Mouse (Mus musculus): ENCODE results near the gene Lrch1. TPM values are rescaled to one million over a fixed set of nuclear protein-coding genes. Genes with fewer than 3 reads are reported as not detected.

Lrch1 gene
- polyA plus RNA-seq, 1 experiment = 9.9 TPM

DNA sequence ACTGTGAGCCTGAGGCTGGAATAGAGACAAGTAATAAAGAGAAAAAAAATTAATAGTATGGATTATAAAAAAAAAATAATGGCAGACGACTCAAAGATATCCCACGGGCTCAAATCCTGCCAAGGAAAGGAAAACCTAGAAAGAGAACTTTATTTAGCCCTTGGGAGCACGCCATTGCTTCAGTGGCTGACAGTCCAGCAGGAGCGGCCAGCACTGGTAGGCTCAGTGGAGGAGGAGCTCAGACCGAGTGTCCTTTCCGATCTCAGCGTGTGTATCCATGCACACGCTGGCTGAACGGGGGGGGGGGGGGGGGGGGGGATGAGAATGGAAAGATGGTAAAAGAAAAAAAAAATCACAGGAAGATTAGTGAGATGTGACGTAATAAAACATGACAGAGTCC is 68.2 kb downstream of the Lrch1 start:
- no peaks in the 10 kb centered on the region for H3K36me3 ChIP-seq (ENCODE audit: control insufficient read depth, insufficient read depth)
- peaks cover 47% of the 10 kb centered on the region for H3K79me2 ChIP-seq (ENCODE audit: control insufficient read depth, insufficient read depth)
- H3K27me3 ChIP-seq (ENCODE audit: control insufficient read depth, insufficient read depth, insufficient read length) = no peaks in the 10 kb centered on the region
- no peak overlapping the region for H3K4me2 ChIP-seq (ENCODE audit: low read depth)
- no peak overlapping the region for H3K4me3 ChIP-seq
- no peak for TF ChIP-seq E2F4 (IDR thresholded peaks at IDR 0.05; ENCODE audit: insufficient read depth)
- TF ChIP-seq CEBPB (IDR thresholded peaks at IDR 0.05; ENCODE audit: insufficient read depth, poor library complexity, severe bottlenecking) = no peak
- no peak for TF ChIP-seq POLR2AphosphoS2 (IDR thresholded peaks at IDR 0.05; ENCODE audit: insufficient read length, low read depth)
- no peak for TF ChIP-seq SRF (IDR thresholded peaks at IDR 0.05; ENCODE audit: control insufficient read depth, insufficient read length, low read depth)
- TF ChIP-seq MYOD1 (IDR thresholded peaks at IDR 0.05; ENCODE audit: control insufficient read depth in 1 of 3, insufficient read length in 2 of 3, low read depth in 2 of 3) = no peak
- no peak for TF ChIP-seq REST (IDR thresholded peaks at IDR 0.05; ENCODE audit: insufficient read depth, insufficient read length)
- no peak for TF ChIP-seq USF1 (IDR thresholded peaks at IDR 0.05; ENCODE audit: low read depth)
- no peak for TF ChIP-seq POLR2A (IDR thresholded peaks at IDR 0.05; ENCODE audit: insufficient read length, low read depth)
- no peak for TF ChIP-seq MYOG (IDR thresholded peaks at IDR 0.05; ENCODE audit: control insufficient read depth in 1 of 3, insufficient read depth in 1 of 3, insufficient read length in 2 of 3, low read depth in 2 of 3)
- TF ChIP-seq TCF3 (IDR thresholded peaks at IDR 0.05; ENCODE audit: insufficient read length, low read depth) = no peak
- TF ChIP-seq TCF12 (IDR thresholded peaks at IDR 0.05; ENCODE audit: insufficient read depth, poor library complexity, severe bottlenecking) = no peak
- no peak for TF ChIP-seq MAX (IDR thresholded peaks at IDR 0.05; ENCODE audit: low read depth)
- no peak overlapping the region for H3ac ChIP-seq (ENCODE audit: control insufficient read depth, insufficient read length)

DNA sequence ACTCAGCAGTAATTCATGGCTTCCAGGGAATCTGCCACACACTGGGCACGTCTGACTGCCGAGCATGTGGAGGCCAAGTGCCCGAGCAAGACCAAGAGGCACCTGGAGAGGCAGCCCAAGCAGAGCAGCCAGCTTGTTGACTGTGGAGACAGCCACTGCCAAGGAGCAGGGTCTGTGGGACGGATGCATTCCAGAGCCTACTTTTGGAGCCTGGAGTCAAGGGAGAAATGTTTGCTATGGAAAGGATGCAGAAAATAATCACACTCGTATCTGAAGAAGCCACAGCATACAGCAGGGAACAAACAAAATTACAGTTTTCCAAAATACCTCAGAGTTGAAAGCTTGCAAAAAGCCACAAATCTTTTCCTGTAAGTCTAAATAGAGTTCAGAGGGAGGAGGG is 70.4 kb downstream of the Lrch1 start:
- no peak overlapping the region for H3ac ChIP-seq (ENCODE audit: control insufficient read depth, insufficient read length)
- TF ChIP-seq CEBPB (IDR thresholded peaks at IDR 0.05; ENCODE audit: insufficient read depth, poor library complexity, severe bottlenecking) = no peak
- peak in 1 of 3 experiments; percentile 75 for TF ChIP-seq MYOG (IDR thresholded peaks at IDR 0.05; ENCODE audit: control insufficient read depth in 1 of 3, insufficient read depth in 1 of 3, insufficient read length in 2 of 3, low read depth in 2 of 3)
- no peak for TF ChIP-seq TCF3 (IDR thresholded peaks at IDR 0.05; ENCODE audit: insufficient read length, low read depth)
- no peak for TF ChIP-seq POLR2A (IDR thresholded peaks at IDR 0.05; ENCODE audit: insufficient read length, low read depth)
- no peak for TF ChIP-seq POLR2AphosphoS2 (IDR thresholded peaks at IDR 0.05; ENCODE audit: insufficient read length, low read depth)
- no peak for TF ChIP-seq E2F4 (IDR thresholded peaks at IDR 0.05; ENCODE audit: insufficient read depth)
- TF ChIP-seq REST (IDR thresholded peaks at IDR 0.05; ENCODE audit: insufficient read depth, insufficient read length) = no peak
- peak in 1 of 3 experiments; percentile 19 for TF ChIP-seq MYOD1 (IDR thresholded peaks at IDR 0.05; ENCODE audit: control insufficient read depth in 1 of 3, insufficient read length in 2 of 3, low read depth in 2 of 3)
- peak overlapping the region; percentile 56 for H3K4me2 ChIP-seq (ENCODE audit: low read depth)
- no peak overlapping the region for H3K4me3 ChIP-seq
- H3K36me3 ChIP-seq (ENCODE audit: control insufficient read depth, insufficient read depth) = no peaks in the 10 kb centered on the region
- H3K79me2 ChIP-seq (ENCODE audit: control insufficient read depth, insufficient read depth) = peaks cover 58% of the 10 kb centered on the region
- no peaks in the 10 kb centered on the region for H3K27me3 ChIP-seq (ENCODE audit: control insufficient read depth, insufficient read depth, insufficient read length)

DNA sequence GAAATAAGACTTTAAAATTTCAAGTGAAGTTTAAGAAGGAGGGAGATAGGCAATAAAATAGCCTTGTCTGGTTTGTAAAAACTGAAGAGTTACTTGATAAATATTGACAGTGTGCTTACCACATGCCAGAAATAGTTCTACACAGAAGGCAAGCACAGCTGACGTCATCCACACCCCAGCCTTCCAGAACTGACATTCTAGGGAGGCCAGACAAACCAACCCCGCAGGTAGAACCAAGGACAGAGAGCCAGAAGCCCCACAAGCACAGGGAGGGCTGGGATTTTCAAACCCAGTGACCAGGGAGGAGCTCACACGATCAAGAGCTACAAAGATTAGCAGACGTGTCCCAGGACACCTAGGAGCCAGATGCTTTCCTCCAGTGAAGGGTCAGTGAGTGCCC is 76.5 kb downstream of the Lrch1 start:
- Histone ChIP-seq H3K4me2 (ENCODE audit: low read depth) (no peak overlapping the region), H3K79me2 (ENCODE audit: control insufficient read depth, insufficient read depth) (peaks cover 61% of the 10 kb centered on the region), H3K36me3 (ENCODE audit: control insufficient read depth, insufficient read depth) (no peaks in the 10 kb centered on the region), H3ac (ENCODE audit: control insufficient read depth, insufficient read length) (no peak overlapping the region), H3K4me3 (no peak overlapping the region), H3K27me3 (ENCODE audit: control insufficient read depth, insufficient read depth, insufficient read length) (no peaks in the 10 kb centered on the region)
- TF ChIP-seq CEBPB (IDR thresholded peaks at IDR 0.05; ENCODE audit: insufficient read depth, poor library complexity, severe bottlenecking) (no peak), MYOD1 (IDR thresholded peaks at IDR 0.05; ENCODE audit: control insufficient read depth in 1 of 3, insufficient read length in 2 of 3, low read depth in 2 of 3) (peak in 1 of 3 experiments; percentile 30), E2F4 (IDR thresholded peaks at IDR 0.05; ENCODE audit: insufficient read depth) (no peak), POLR2AphosphoS2 (IDR thresholded peaks at IDR 0.05; ENCODE audit: insufficient read length, low read depth) (no peak)

DNA sequence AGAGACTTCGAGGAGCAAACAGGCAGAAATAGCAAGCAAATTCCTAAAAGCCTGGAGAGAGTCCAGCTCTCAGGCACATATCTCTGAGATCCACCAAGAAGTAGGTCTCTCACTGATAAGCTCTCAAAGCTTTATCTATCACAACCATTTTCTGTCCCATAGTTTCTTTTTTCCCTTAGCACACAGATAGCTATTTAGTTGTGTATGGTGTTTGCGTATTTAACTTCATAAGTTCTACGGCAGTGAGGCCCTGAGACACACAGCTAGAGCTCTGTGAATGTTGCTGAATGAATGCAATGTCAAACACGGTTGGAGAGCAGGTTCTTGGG is 78.8 kb downstream of the Lrch1 start:
- Histone ChIP-seq H3K79me2 (ENCODE audit: control insufficient read depth, insufficient read depth) (peaks cover 45% of the 10 kb centered on the region), H3K4me2 (ENCODE audit: low read depth) (peak overlapping the region; percentile 45), H3K36me3 (ENCODE audit: control insufficient read depth, insufficient read depth) (no peaks in the 10 kb centered on the region), H3ac (ENCODE audit: control insufficient read depth, insufficient read length) (no peak overlapping the region), H3K27me3 (ENCODE audit: control insufficient read depth, insufficient read depth, insufficient read length) (no peaks in the 10 kb centered on the region), H3K4me3 (no peak overlapping the region)
- TF ChIP-seq SRF (IDR thresholded peaks at IDR 0.05; ENCODE audit: control insufficient read depth, insufficient read length, low read depth) (no peak), MYOD1 (IDR thresholded peaks at IDR 0.05; ENCODE audit: control insufficient read depth in 1 of 3, insufficient read length in 2 of 3, low read depth in 2 of 3) (no peak), POLR2AphosphoS2 (IDR thresholded peaks at IDR 0.05; ENCODE audit: insufficient read length, low read depth) (no peak), TCF12 (IDR thresholded peaks at IDR 0.05; ENCODE audit: insufficient read depth, poor library complexity, severe bottlenecking) (no peak), CEBPB (IDR thresholded peaks at IDR 0.05; ENCODE audit: insufficient read depth, poor library complexity, severe bottlenecking) (no peak), MYOG (IDR thresholded peaks at IDR 0.05; ENCODE audit: control insufficient read depth in 1 of 3, insufficient read depth in 1 of 3, insufficient read length in 2 of 3, low read depth in 2 of 3) (no peak), REST (IDR thresholded peaks at IDR 0.05; ENCODE audit: insufficient read depth, insufficient read length) (no peak), USF1 (IDR thresholded peaks at IDR 0.05; ENCODE audit: low read depth) (no peak), E2F4 (IDR thresholded peaks at IDR 0.05; ENCODE audit: insufficient read depth) (no peak), POLR2A (IDR thresholded peaks at IDR 0.05; ENCODE audit: insufficient read length, low read depth) (no peak)

DNA sequence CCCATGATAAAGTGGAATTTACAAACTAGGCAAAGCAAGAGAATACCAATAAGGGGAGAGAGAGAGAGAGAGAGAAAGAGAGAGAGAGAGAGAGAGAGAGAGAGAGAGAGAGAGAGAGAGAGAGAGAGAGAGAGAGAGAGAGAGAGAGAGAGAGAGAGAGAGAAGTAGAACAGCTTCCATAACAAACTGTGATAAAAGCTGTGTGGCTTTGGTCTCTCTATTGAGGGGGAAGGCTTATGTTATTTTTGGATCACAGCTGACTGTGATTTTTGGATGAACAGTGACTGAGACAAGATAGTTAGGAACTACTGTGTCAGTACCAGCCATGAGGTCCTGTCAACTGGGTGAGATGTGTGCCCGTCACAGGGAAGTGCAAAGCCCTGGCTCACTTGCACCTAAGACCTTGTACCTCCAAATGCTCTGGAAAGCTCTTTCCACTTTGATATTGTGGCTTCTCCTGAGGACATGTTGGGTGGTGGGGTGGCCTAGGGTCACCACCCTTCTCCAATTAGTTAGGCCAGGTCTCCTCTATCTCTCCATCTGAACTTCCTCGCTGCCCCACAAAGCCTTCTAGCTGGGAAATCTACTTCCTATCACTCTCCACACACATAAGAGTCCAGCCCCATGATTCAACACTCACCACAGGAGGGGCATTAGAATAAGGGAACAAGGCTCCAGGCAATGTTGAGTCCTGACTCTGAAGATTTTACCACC is 79.3 kb downstream of the Lrch1 start:
- no peak for TF ChIP-seq USF1 (IDR thresholded peaks at IDR 0.05; ENCODE audit: low read depth)
- TF ChIP-seq TCF12 (IDR thresholded peaks at IDR 0.05; ENCODE audit: insufficient read depth, poor library complexity, severe bottlenecking) = no peak
- TF ChIP-seq MAX (IDR thresholded peaks at IDR 0.05; ENCODE audit: low read depth) = no peak
- TF ChIP-seq MYOD1 (IDR thresholded peaks at IDR 0.05; ENCODE audit: control insufficient read depth in 1 of 3, insufficient read length in 2 of 3, low read depth in 2 of 3) = peak in 2 of 3 experiments; percentile 13 to 27
- TF ChIP-seq REST (IDR thresholded peaks at IDR 0.05; ENCODE audit: insufficient read depth, insufficient read length) = no peak
- TF ChIP-seq POLR2A (IDR thresholded peaks at IDR 0.05; ENCODE audit: insufficient read length, low read depth) = no peak
- Histone ChIP-seq H3K4me2 (ENCODE audit: low read depth) (peak overlapping the region; percentile 78), H3K36me3 (ENCODE audit: control insufficient read depth, insufficient read depth) (no peaks in the 10 kb centered on the region), H3K27me3 (ENCODE audit: control insufficient read depth, insufficient read depth, insufficient read length) (no peaks in the 10 kb centered on the region), H3K4me3 (no peak overlapping the region), H3ac (ENCODE audit: control insufficient read depth, insufficient read length) (no peak overlapping the region), H3K79me2 (ENCODE audit: control insufficient read depth, insufficient read depth) (peaks cover 44% of the 10 kb centered on the region)
